Mouse (Mus musculus): ENCODE results near the gene 2310057J18Rik. TPM values are rescaled to one million over a fixed set of nuclear protein-coding genes. Genes with fewer than 3 reads are reported as not detected.

2310057J18Rik gene
- polyA plus RNA-seq, 1 experiment from 2014 or later, result not detected

Other genes starting within 250 kb of the 2310057J18Rik start
- 114 and 139 TPM in 2 replicates for gene Soga3, start 157.5 kb upstream of the 2310057J18Rik start, polyA plus RNA-seq (2015; fragmentation: Nextera tagmentation; extraction: Ambion mirVana)
- 7.8 and 9.4 TPM in 2 replicates for gene Gm49353, start 212.7 kb upstream of the 2310057J18Rik start, polyA plus RNA-seq (2015; fragmentation: Nextera tagmentation; extraction: Ambion mirVana)
- gene 9330159F19Rik, start 225.3 kb upstream of the 2310057J18Rik start, polyA plus RNA-seq (2015; fragmentation: Nextera tagmentation; extraction: Ambion mirVana), result 26.3 and 26.6 TPM in 2 replicates